Mouse (Mus musculus): ENCODE measurements around the gene Atp1a2. TPM values are rescaled to one million over a fixed set of nuclear protein-coding genes. Genes with fewer than 3 reads are reported as not detected.

The Atp1a2 gene
- total RNA-seq, 2 experiments from 2014 or later, result 588 to 687 TPM

DNA sequence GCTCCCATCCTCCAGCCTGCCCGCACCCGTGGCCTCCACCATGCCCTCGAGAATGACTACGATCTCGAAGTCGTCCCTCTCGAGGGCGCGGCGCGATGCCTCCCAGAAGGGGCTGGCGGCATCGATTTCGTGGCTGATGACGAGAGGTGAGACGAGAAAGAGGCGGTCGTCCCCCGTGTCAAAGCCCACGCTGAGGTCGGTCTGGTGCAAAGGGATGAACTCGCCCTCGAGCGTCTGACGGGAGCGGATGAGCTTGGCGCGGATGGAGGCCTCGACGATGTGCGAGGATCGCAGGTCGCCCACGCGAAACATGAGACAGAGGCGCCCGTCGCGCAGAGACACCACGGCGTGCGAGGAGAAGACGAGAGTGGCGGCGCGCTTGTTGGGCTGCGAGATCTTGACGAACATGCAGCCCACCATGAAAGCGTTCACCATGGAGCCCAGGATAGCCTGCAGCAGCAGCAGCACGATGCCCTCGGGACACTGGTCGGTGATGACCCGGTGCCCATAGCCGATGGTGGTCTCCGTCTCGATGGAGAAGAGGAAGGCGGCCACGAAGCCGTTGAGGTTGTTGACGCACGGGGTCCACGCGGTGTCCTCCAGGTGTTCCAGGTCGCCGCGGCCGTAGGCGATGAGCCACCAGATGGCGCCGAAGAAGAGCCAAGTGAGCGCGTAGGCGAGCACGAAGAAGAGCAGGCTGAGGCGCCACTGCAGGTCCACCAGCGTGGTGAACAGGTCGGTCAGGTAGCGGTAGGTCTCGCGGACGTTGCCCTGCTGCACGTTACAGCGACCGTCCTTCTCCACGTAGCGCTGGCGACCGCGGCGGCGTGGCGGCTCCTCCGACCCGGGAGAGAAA, 28.0 kb upstream of the Atp1a2 start:
- peak; percentile 67 to 72 for DNase-seq (ENCODE audit: low spot score in 2 of 2)

DNA sequence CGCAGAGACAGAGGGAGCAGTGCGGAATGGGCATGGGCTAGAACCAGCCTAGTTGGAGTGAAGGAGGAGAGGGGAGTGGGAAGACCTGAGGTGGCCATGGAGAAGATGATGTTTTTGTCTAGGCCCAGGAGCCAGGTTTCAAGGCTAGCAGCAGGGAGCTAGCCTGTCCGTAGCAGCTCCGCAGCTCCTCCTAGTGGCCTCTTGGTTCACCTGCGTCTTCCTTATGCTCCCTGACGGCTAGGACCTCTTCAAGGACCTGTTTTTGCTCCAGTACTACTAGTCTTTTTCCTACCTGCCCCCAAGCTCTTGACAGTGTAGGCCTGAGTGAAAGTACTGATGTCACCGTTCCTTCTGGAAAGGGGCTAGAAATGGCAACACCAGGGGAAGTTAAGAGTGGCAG, 26.9 kb upstream of the Atp1a2 start:
- DNase-seq (ENCODE audit: low spot score in 2 of 2), result peak; percentile 82 to 84

GRCm38 (mm10) chr1:172323801-172324359, 26.0 kb upstream of the Atp1a2 start:
- DNase-seq (ENCODE audit: low spot score in 2 of 2), result peak; percentile 72 to 79

GRCm38 (mm10) chr1:172323298-172323697, 25.4 kb upstream of the Atp1a2 start:
- no peak for DNase-seq (ENCODE audit: low spot score in 2 of 2)

GRCm38 (mm10) chr1:172322725-172323124, 24.9 kb upstream of the Atp1a2 start:
- DNase-seq (ENCODE audit: low spot score in 2 of 2), result peak in 1 of 2 experiments; percentile 31

DNA sequence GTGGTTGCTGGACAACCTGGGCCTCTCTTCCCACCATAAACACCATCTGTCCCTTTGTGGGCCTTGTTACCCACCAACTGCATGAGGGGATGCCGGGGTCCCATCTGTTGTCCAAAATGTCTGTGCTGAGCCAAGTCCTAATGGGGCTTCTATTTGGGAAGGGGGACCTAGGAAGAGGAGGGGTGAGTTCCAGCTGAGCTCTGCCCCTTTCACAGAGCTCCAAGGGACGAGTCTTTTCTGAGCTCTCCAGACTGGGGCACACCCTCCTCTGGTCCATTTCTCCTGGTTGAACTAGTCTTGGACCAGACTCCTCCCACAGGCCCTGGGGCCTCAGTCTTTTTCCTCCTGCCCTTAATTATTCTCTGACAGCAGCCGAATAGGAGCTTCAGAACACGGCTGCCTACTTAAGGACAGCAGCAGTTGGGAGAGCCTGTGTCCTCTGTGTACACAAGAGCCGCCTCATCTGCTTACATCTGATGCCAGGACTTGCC, 22.1 kb upstream of the Atp1a2 start:
- peak in 1 of 2 experiments; percentile 62 for DNase-seq (ENCODE audit: low spot score in 2 of 2)

GRCm38 (mm10) chr1:172319346-172319745, 21.5 kb upstream of the Atp1a2 start:
- peak in 1 of 2 experiments; percentile 50 for DNase-seq (ENCODE audit: low spot score in 2 of 2)

DNA sequence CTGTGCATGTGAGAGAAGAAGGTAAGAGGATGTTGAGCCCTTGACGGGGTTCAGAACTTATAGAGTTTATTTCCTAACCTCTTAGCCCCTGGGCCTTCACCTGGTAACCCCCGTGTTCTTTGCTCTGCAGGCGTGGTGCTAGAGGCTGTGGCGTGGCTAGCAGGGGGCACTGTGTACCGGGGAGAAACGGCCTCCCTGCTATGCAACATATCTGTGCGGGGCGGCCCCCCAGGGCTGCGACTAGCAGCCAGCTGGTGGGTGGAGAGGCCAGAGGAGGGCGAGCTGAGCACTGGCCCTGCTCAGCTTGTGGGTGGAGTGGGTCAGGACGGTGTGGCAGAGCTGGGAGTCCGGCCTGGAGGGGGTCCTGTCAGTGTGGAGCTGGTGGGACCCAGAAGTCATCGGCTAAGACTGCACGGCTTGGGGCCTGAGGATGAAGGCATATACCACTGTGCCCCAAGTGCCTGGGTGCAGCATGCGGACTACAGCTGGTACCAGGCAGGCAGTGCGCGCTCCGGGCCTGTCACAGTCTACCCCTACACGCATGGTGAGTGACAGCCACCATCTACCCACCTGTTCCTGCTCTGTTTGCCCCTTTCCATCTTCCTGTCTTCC, 20.7 kb upstream of the Atp1a2 start:
- peak in 1 of 2 experiments; percentile 52 for DNase-seq (ENCODE audit: low spot score in 2 of 2)

GRCm38 (mm10) chr1:172317946-172318345, 20.1 kb upstream of the Atp1a2 start:
- no peak for DNase-seq (ENCODE audit: low spot score in 2 of 2)

GRCm38 (mm10) chr1:172317431-172317830, 19.6 kb upstream of the Atp1a2 start:
- peak in 1 of 2 experiments; percentile 15 for DNase-seq (ENCODE audit: low spot score in 2 of 2)

- DNase-seq (ENCODE audit: low spot score in 2 of 2), result peak in 1 of 2 experiments; percentile 18
Observed at GRCm38 (mm10) chr1:172314911-172315310, 17.0 kb upstream of the Atp1a2 start.

- DNase-seq (ENCODE audit: low spot score in 2 of 2), result peak in 1 of 2 experiments; percentile 44
Observed at GRCm38 (mm10) chr1:172313613-172314411, 15.9 kb upstream of the Atp1a2 start.

- peak in 1 of 2 experiments; percentile 69 for DNase-seq (ENCODE audit: low spot score in 2 of 2)
Observed at GRCm38 (mm10) chr1:172312768-172313561, 15.1 kb upstream of the Atp1a2 start.

DNA sequence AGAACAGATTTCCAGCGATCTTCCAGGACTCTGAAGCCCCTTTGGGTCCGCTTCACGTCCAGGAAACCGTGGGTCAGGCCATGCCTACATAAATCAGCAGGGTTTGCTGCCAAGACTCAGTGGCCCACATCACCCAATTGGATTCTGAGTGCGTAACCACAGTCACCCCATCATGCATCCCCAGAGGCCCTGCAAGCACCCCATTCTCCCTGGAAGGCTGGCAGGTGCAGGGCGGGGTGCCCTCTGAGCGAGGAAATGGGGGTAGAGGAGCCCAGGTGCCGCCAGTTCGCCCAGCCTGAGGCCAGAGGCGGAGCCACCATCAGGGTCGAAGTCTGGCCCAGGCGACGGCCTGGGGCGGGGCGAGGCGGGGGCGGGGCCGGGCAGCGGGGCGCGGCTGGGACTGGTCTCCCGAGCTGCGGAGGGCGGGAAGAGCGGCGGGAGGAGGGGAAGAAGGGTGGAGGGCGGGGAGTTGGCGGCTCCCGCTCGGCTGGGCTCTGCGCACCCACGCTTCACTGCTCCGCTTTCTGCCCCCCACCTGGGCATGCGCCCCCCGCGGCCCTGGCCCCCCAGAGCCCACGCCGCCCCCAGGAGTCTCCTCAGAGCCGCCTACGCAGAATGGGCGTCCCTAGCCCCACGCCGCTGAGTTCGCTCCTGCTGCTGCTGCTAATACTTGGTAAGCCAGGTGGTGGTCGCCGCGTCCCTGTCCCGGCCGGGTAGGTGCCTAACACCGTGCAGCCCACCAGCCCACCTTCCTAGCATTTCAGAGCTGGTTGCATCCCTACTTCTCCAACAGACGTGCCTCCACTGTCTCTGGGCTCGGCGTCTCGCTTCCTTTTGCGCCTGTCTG, 14.3 kb upstream of the Atp1a2 start:
- DNase-seq (ENCODE audit: low spot score in 2 of 2), result peak; percentile 72 to 87

GRCm38 (mm10) chr1:172311248-172311906, 13.5 kb upstream of the Atp1a2 start:
- peak in 1 of 2 experiments; percentile 62 for DNase-seq (ENCODE audit: low spot score in 2 of 2)

DNA sequence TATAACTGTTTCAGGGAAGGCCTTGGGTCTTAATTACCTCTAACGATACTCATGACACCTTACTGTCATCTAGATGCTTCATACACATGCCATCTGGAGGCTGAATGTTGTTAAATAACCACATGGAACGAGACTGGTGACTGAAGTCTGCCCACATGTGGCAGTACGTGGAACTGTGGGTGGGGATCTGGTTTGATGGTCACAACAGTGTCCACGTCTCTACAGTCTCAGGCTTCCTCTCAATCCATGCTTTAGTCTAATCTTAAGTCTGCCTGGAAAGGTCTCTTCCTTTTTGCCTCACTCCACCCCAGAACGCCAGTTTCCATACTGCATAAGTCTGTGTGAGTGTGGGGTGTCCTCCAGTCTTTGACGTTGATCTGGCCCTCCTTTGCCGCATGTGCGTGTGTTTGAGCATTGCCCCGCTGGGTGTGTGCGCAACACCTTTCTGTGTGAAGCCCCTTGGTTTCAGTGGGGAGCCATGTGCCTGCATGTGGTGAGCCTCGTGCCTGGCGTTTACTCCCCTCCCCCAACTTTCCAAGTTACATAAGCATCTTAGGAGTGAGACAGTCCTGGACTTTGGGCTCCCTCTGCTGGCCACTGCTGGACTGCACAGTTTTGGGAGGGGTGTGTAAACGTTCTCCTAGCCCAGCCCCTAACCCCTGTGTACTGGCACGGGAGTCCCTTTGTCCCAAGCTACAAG, 12.0 kb upstream of the Atp1a2 start:
- DNase-seq (ENCODE audit: low spot score in 2 of 2), result peak; percentile 86 to 93

GRCm38 (mm10) chr1:172308409-172308808, 10.5 kb upstream of the Atp1a2 start:
- no peak for DNase-seq (ENCODE audit: low spot score in 2 of 2)

GRCm38 (mm10) chr1:172307936-172308335, 10.1 kb upstream of the Atp1a2 start:
- no peak for DNase-seq (ENCODE audit: low spot score in 2 of 2)

Data from left cerebral cortex, adult 18-20 months (tissue).